Mouse (Mus musculus): ENCODE results near the gene Egflam. TPM values are rescaled to one million over a fixed set of nuclear protein-coding genes. Genes with fewer than 3 reads are reported as not detected.

The Egflam gene
- total RNA-seq, 4 experiments from 2014 or later = 5.1 to 11.8 (median 7.6) TPM

DNA sequence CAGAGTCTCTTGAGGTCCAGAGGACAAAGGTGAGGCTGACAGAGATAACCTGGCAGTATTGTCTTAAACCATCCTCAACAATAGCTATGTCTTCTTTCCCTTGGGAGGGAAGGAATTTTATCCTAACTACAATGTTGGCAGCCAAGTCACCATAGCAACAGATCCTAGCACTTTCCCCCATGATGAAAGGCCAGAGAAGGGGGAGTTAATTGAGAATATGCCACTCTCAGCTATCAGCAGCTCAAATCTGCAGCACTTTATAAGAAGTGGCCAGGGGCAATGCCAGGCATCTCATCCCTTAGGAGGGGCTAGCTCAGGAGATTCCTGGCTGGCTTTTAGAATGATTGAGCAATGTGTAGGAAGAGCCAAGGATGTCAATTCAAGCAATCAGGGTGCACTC is 105.3 kb downstream of the Egflam start:
- DNase-seq = no peak

DNA sequence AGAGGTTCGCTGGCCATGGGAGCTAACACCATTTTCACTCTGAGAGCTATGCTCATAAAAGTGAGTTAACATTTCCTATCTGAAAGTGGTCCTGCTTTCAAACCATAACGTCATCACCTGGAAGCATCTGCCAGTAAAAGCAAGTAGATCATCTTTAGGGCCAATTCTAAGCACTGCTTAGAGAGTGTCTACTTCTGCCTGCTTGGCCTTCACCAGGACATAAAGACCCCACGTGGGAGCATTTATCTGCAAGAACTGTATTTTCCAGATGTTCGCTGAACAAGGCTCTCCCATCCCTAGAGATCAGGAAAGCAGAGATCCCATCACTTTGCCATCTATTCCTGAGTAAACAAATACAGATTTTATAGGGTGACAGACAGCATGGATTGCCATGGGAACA is 108.2 kb downstream of the Egflam start:
- DNase-seq = no peak

DNA sequence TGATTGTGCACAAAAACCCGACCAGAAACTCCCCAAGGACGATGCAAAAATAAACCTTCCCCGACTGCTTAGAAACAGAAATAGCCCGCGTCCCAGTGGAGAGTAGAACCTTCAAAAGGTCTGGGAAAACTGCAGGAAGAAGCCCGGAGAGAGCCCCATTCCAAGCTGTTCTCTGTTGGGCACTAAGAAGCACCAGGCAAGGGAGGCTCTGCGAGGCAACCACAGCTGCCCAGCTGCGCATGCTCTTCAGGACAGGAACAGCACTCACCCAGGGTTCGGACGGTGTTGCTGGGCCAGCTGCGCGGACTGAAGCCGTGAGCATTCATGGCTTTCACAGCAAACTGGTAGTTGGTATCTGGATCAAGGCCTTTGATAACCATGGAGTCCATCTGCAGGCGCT is 108.7 kb downstream of the Egflam start:
- no peak for DNase-seq

DNA sequence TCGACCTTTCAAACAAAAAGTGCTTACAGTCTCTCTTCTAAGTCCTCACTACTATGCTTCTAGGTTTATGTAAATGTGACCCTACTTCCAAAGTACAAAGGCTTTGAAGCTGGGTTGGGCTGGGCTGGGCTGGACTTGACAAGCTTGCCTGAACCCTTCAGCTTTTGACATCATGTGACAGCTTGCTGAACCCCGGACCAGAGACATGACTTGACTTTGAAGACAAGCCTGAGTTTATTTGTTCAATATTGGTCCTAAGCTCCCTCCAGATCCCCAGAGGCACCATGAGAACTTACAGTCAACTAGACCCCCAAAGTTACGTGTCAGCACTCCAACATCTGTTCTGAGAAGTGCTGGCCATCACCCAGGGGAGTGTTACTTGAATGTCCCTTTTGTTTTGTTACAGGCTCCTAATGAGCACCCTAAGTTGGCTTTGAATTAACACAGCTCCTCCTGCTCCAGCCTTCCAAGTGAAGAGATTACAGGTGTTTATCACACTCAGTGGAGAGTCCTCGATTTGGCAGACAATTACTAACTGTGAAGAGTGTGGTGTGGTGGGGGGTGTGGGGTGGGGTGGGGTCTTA is 109.3 kb downstream of the Egflam start:
- no peak for DNase-seq

DNA sequence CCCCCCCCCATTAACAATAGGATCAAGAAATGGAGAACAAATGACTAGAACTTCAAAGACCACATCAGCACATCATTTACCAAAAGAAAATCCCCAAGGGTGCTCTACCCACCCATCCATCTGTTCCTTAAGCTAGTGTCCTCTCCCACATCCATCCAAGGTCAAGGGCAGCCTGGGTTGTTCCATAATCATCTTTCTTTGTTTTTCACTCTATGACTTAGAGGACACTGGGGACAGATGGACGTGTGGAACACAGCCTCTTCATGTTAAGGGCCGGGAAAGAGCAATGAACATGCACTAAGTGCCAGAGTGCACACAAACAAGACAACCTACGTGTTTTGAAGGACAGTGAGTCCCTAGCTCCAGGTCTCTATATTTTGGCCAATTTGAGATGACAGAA is 110.3 kb downstream of the Egflam start:
- no peak for DNase-seq

DNA sequence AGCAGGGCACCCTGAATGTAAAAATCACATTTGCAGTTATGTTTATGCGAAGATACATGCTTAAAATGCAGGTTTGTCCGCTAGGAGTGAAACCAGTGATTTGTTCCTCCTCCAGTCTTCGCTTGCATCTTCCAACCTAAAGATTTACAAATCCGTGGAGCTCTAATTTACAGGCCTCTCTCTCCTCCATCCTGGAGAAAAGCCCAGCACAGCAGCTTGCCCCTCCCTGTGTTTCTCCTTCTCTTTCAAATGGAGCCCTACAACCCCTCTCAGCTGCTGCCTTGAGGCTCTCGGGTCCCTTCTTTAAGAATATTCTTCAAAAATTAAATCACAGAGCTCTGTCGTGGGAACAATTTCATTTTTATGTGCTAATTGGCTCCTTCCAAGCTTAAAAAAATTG is 116.6 kb downstream of the Egflam start:
- no peak for DNase-seq

DNA sequence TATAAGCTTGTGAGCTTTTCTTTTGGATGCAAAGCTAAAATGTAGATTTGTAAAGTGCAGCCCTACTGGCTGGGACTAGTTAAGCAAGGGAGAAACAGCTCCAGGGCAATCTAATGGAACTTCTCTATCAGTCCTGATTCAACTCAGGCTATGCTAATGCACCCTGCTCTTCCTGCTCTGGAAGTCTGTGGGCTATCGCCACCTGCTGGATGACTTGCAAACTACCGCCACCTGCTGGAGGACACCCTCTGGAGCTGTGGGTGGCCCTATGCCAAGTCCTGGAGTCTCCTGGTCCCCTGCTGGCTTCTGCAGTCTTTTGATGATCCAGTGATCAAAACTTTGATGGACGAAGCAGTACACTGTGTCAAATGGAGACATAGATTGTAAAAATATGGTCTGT is 134.4 kb downstream of the Egflam start:
- peak; percentile 74 for DNase-seq

DNA sequence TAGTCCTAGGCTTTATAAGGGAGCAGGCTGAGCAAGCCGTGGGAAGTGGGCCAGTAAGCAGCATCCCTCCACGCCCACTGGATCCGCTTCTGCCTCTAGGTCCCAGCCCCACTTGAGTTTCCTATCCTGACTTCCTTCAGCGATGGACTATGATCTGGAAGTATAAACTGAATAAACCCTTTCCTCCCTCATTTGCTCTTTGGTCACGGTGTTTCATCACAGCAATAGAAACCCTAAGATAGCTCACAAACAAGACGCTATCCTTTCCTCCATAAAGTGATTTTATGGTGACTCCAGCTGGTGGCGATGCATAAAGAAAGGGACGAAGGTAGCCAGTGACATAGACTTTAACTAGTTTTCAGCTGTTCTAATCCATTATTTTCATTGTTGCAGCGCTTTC is 134.9 kb downstream of the Egflam start:
- DNase-seq = no peak

DNA sequence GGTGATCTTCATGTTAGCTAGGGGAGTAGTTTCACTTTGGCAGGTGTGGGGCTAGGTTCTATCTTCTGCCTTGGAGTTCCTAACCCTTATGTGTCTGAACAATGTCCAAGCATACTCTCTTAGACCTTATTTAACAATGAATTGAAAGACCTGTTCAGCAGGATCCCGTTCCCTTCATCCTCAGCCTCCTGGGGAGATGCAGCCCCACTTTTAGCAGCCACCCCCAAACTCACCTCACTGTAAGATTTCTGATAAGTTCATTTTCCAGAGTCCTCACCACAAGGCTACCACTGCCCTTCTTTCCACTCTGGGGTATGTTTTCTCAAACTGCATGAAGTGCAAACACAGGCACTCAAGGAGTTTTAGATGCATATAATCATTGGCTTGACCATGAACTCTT is 136.8 kb downstream of the Egflam start:
- DNase-seq = no peak

DNA sequence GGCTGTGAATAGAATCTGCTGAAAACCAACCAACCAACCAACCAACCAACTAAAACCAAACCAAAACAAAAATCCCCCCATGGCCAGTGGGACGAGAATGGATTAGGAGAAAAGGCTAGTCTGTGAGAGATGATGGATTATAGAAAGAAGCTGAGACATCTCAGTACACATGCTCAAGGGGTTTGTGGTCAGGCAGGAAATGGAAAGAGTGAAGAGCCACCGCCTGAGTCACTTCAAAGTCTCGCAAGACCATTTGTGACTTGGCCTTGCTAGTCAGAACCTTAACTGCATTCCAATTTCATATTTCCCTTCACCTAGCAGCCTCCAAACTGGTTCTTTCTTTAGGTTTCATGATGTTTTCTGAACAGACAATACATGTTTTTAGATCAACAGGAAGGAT is 141.6 kb downstream of the Egflam start:
- DNase-seq = no peak

DNA sequence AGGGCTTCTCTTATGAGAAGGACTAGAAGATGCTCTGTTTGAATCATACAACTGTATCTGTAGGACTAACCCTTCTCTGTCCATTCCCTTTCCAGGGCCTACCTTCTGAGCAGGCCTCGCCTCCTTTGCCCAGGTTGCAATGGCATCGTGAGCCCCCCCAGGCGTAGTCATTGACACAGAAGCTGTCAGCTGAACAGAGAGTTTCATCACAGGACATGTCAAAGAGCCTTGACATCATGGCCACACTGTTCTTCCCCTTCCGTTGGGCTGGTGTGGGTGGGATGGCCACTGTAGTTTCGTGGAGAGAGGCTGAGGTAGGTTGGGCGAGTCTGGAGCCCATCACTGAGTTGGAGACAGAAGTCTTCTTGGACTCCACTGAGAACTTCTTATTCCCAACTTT is 144.9 kb downstream of the Egflam start:
- no peak for DNase-seq

DNA sequence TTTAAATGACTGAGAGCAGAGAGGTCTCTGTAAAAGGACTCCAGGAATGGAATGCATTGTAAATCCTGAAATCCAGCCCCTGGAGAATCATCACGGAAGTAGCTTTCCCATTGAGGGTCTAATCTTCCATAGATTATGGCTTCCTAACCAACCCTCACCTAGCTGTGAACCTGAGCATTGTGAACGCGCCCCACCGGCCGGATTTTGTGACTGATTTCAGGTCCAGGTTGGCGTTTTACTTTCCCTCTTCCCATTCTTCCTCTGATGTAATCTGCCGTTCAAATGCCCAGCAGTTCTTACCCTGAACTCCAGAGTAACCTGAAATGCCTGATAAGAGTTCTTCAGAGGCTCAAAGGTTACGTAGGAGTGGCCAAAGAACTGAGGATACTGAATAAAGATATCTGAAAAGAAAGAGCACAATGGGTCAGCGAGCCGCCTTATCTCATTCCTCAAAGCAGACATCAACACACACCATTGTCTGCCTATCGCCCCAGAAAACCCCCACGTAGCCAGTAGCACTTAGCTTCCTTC is 146.0 kb downstream of the Egflam start:
- no peak for DNase-seq

DNA sequence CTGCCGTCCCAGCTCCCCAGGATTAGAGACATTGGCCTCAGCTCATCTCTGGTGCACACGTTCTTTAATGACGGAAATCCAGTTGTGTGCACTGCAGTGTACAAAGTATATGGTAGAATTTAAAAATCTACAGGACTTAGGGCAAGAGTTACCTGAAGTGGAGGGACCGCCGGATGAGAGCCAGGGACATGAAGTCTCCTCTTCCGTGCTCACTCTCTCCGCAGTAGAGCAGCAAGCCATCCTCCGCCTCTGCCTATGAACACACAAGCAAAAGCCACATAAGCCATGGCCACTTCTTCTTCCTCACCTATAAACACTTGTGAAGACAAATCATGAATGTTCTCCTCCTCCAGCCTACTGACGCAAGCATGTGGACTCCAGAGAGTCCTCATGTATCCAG is 147.2 kb downstream of the Egflam start:
- DNase-seq = no peak

DNA sequence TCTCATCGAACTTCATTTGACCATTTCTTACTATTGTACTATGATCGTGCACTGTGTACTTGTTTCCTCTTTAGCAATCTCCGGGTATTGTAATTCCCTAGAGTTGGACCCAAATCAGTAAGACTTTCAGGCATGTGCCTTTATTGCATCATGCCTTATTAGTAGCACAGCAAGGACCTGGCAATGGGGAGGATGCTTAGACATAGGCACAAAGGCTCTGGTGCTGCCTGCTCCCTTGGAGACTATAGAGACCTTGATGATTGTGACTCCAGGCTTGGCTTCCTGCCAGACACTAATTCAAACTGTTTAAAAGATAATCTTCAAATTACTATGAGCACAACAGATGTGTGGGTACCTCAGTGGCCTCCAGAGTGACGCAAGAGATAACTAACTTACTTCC is 149.0 kb downstream of the Egflam start:
- DNase-seq = no peak

DNA sequence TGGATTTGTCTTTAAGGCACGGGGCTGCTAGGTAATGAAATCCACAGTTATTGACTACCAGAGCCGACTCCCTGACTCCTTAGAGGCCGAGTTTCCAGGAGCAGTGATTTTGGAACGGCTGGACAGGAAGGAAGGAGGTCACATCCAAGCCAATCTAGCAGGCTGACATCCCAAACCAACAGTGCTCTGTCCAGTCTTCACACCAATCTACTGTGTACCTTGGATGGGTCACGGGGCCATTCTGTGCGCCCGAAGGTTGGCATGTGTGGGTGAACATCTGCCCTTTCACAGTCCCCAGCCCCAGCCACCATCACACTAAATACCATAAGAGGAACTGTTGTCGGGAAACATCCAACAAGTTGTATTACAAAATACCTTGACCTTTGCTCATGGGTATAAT is 150.9 kb downstream of the Egflam start:
- DNase-seq = no peak

DNA sequence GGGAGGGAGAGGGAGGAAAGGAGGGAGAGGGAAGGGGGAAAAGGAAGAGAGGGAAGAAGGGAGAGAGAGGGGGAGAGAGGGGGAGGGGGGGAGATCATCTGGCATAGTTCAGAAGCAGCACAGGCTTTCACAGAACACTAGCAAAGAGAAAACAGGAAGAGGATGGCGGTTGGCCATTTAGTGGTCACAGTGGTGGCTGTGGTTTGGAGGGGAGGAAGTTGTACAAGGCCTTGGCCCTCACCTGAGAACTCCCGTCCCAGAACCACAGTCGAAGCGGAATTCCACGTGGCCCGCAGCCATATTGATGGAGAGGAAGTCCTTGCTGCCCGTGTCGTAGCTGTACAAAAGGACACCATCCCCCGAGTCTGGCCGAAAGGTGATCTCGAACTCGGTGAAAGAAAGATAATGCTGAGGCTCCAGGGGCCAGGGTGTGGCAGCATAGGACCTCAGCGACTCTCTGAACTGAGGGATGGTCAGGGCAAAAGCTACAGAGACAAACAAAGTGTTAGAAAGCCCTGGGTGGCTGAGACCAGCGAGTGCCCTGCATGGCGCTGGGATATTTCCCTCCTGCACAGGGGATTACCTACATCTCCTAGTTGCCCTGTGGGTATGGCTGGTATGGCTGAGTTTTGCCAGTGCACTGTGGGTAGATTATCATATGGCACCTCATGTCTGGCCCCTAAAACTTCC is 155.9 kb downstream of the Egflam start:
- no peak for DNase-seq

DNA sequence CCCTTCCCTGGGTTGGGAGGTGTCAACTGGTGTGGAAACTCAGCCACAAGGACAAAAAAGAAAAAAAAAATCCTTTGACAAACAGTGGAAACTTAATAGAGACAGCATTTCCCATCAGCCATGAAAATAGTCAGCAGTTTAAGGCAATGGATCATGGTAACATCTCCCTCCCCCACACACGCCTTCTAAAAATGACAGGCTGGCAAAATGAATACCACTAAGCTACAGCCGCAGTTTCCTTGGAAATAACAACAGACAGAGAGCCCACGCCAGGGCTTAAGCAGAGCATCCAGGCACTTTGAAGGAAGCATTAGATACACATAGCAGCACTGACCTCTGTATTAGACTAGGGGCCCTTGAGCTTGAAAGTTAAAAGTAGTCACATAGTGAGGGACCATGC is 157.2 kb downstream of the Egflam start:
- DNase-seq = no peak

DNA sequence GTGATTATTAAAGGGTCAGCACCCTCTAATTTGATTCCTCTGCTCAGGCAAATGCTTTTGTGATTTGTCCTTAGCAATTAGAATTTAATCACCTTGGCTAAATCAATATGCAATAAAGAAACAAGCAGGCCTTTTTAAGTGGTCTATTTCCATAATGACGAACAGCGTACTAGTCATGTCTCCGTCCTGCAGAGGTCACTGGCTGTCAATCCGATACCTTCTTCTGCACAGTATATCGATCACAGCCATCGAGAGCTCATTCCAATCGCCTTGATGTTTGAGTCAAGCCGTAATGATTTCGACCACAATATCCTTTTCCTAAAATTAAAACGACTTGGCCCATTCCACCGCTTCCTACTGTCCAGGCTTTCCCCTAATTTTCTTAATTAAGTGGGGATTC is 158.3 kb downstream of the Egflam start:
- no peak for DNase-seq

DNA sequence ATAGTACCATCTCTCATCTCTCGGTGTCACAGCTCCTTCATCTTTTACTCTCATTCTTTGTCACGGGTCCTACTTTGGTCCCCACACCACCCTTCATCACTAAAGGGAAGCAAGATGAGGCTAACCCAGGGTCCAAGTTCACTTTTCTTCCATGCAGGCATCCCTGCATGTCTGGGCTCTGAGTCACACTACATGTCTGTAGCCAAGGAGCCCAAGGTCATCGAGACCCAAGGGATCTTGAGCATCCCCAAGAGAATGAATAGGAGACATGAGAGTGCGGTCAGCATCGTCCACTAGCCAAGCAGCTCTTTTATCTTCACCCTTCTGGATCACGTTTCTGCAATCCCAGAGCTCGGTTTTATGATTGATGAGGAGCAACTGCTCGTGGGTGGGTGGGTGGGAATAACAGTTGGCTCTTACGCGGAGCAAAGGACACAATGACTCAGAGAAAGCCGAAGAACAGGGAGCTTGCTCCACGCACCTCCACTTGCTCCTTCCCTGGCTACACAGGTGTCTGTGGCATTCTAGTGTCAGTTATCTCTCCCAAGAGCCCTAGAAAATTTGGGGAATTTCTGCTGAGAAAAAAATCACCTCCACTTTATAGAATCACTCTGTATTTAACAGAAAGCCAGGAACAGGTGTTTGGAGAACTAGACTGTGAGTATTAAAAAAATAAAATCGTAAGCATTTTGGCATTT is 164.7 kb downstream of the Egflam start:
- DNase-seq = no peak

DNA sequence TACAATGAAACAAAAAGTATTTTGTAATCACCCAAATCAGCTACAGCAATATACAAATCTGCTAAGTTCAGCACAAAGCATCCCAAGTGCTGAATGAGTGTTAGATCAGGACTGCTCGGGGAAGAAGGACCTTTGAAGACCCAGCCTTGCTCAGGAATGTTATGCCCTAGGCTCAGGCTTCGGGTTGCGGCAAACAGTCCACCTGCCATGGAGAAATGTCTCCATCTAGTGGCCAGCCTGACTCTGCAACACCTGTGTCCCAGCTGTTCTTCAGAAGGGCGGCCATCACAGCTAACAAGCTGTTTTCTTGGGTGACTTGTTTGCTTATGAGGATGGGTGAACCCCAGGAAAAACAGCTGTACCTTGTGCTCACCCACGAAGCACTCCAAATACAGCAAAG is 172.0 kb downstream of the Egflam start:
- peak; percentile 47 for DNase-seq

DNA sequence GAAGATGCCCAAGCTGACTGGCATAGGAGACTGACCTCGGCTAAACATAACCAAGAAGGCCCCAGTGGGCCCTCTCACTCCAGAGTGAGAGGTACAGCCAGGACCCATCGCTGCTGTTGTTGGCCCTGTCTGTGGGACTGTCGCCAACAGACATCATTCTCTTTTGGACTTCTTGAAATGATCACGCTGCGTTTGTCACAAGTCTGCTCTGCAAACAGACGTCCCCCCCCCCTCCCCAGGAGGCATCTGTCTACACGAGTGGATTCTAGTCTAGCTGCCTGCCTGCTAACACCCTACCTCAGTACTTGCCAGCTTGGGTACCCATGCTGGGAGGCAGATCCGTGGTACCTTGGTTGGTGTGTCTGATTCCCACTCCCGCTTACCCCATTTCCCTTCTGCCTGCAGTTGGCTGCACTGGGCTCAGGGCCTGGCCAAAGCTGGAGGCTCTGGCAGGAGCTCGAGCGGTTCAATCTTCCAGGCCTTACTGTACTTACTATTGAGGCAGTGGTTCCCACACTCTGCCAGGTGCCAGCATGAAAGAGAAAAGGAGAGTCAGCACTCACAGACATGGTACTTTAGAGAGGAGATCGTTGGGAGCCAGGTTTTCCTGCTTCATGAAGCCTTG is 173.9 kb downstream of the Egflam start:
- DNase-seq = no peak

DNA sequence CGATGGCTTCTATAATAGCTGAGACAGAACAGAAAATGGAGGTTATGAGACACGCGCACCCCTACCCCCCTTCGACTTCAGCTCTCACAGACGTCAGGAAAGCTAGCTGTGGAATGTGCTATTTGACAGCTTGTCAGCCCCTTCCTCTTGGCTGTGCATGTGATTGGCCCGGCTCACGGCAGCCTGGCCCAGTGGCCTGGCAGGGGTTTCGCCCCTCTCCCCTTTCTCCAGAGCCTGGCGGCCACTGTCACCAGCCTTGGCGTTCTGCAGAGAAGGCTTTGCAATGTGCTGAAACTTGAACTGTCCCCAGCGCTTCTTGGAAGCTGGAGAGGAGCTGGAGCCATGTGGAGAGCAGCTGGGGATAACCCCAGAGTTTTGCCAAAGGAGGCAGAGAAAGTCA is 175.4 kb downstream of the Egflam start:
- no peak for DNase-seq

DNA sequence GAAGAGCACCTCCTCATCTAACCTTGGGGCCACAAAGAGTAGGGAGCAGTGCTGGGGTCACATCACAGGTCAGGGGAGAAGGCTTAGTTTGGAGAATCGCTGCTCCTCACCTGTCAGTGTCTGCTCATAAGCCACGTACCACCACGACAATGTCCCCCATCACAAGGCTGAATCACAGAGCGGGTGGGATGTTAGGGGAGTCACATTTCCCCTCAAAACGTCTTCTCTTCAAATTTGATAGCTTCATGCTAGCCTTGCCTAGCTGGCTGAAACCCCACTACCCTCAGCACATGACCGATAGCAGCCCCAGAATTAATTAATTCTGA is 181.0 kb downstream of the Egflam start:
- DNase-seq = no peak

Data from adrenal gland, adult 8-10 months (tissue).